Mouse (Mus musculus): ENCODE measurements around the gene Ssbp1. TPM values are rescaled to one million over a fixed set of nuclear protein-coding genes. Genes with fewer than 3 reads are reported as not detected.

Ssbp1 gene
- polyA plus RNA-seq, 1 experiment from 2014 or later = 132 TPM

DNA sequence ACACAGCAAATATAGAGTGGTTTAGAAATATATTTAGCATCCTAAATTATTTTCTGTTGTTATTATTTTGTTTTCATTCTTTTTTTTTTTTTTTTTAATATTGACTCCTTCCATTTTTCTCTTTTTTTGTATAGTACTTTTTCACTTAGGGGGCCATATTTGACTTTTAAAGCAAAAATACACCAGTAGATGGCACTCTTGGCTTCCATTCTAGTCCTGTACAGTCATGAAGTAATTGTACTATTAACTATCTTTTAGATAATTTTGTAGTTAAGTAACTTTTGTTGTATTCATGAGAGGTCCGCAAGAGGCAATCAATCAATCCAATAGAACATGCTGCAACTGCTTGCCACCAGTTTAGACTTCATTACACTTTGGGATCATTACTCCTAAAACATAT lies 8.6 kb downstream of the Ssbp1 start:
- Histone ChIP-seq H3K9me3 (no peaks in the 10 kb centered on the region), H3K9ac (no peak overlapping the region), H3K4me2 (no peak overlapping the region), H3K27me3 (no peaks in the 10 kb centered on the region), H3K27ac (no peak overlapping the region), H3K4me1 (replicated peaks) (no peaks in the 10 kb centered on the region), H3K4me3 (no peak overlapping the region), H3K36me3 (peaks cover 71% of the 10 kb centered on the region)
- WGBS = 92% methylated on average over 1 of the region's 1 CpGs
- no peak for ATAC-seq (ENCODE audit: low FRiP score)

- H3K4me1 ChIP-seq (replicated peaks) = no peaks in the 10 kb centered on the region
- H3K36me3 ChIP-seq = peaks cover 62% of the 10 kb centered on the region
- H3K9ac ChIP-seq = no peak overlapping the region
- H3K27ac ChIP-seq = no peak overlapping the region
- WGBS = 93% methylated on average over 5 of the region's 5 CpGs
- H3K4me3 ChIP-seq = no peak overlapping the region
- no peaks in the 10 kb centered on the region for H3K27me3 ChIP-seq
- no peaks in the 10 kb centered on the region for H3K9me3 ChIP-seq
- no peak for ATAC-seq (ENCODE audit: low FRiP score)
- no peak overlapping the region for H3K4me2 ChIP-seq
Measured at GRCm38 (mm10) chr6:40482318-40482717, 11.2 kb downstream of the Ssbp1 start.

GRCm38 (mm10) chr6:40490933-40491332 lies 19.8 kb downstream of the Ssbp1 start, which contains the start of gene Tas2r137:
Gene Tas2r137, plus strand, starts transcription at chr6:40491233.
- no peak for ATAC-seq (ENCODE audit: low FRiP score)

DNA sequence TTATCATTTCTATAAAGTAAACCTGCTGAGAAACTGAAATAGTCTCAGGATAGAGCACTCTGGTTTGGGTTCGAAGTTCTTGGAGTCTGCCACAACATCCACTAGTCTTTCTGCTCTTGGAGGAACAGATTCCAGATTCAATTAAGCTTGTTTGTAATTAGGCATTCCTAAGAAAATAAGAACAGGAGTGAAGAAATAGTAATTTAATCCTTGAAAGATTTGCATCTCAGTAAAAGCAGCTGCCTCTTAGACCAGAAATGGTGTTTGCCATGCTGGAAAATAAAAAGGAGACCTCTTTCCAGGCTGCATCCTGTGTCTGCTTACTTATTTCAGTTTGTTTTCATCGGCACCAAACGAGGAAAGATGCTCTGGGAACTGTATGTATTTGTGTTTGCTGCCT lies 22.1 kb downstream of the Ssbp1 start, which contains the start of gene Tas2r108:
Gene Tas2r108 (plus strand): TSS at position 301 of the 400 bp plus-strand sequence.
- H3K27ac ChIP-seq = no peak within 1 kb of the TSS

More at GRCm38 (mm10) chr6:40490933-40491332, 19.8 kb downstream of the Ssbp1 start, which contains the start of gene Tas2r137:
- no peak within 1 kb of the TSS for H3K4me2 ChIP-seq
- H3K36me3 ChIP-seq = peaks cover 3% of the 10 kb centered on the region; the same call in 1 of the 2 replicates
- no peaks in the 10 kb centered on the region for H3K27me3 ChIP-seq
- H3K27ac ChIP-seq = no peak within 1 kb of the TSS
- H3K9ac ChIP-seq = no peak within 1 kb of the TSS
- no peaks in the 10 kb centered on the region for H3K9me3 ChIP-seq
- H3K4me1 ChIP-seq (replicated peaks) = no peaks in the 10 kb centered on the region
- H3K4me3 ChIP-seq = no peak within 1 kb of the TSS

DNA sequence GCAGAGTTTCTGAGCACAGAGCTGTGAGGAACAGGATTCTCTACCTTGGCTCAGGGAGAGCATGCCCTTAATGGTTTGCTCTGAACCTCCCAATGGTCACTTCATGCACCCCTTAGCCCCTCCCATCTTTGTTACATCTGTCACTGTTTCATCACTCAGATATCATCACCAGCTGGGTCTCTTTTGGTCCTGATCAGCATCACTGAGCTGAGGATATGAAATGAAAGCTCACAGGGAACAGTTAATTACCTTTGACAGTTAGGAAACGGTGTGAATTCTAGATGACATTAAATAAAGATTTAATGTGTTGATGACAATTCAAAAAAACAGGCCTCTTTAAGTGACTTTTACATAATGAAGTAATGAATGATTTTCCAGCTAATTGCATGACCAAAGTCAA lies 48.3 kb downstream of the Ssbp1 start, which contains the start of gene Prss37:
Gene Prss37 (minus strand): TSS at position 101 of the 400 bp plus-strand sequence.
- no peaks in the 10 kb centered on the region for H3K36me3 ChIP-seq
- H3K4me2 ChIP-seq = no peak within 1 kb of the TSS
- no peak within 1 kb of the TSS for H3K4me3 ChIP-seq
- H3K9ac ChIP-seq = no peak within 1 kb of the TSS
- H3K9me3 ChIP-seq = no peaks in the 10 kb centered on the region
- no peak within 1 kb of the TSS for H3K27ac ChIP-seq
- no peaks in the 10 kb centered on the region for H3K4me1 ChIP-seq (replicated peaks)
- no peak for ATAC-seq (ENCODE audit: low FRiP score)
- 66% methylated on average over 1 of the region's 1 CpGs for WGBS
- H3K27me3 ChIP-seq = no peaks in the 10 kb centered on the region

More for the DNA sequence above, 22.1 kb downstream of the Ssbp1 start, which contains the start of gene Tas2r108:
- Histone ChIP-seq H3K36me3 (no peaks in the 10 kb centered on the region), H3K4me3 (no peak within 1 kb of the TSS), H3K9ac (no peak within 1 kb of the TSS), H3K4me2 (no peak within 1 kb of the TSS), H3K4me1 (replicated peaks) (no peaks in the 10 kb centered on the region), H3K9me3 (no peaks in the 10 kb centered on the region), H3K27me3 (no peaks in the 10 kb centered on the region)
- WGBS = 88% methylated on average over 3 of the region's 3 CpGs
- ATAC-seq (ENCODE audit: low FRiP score) = no peak

Other genes with a start within 250 kb of the Ssbp1 start
- gene Agk, start 146.2 kb upstream of the Ssbp1 start, polyA plus RNA-seq (2015; fragmentation: Nextera tagmentation; extraction: Ambion mirVana) = 40.4 and 41.8 TPM in 2 replicates
- 14.4 and 19.1 TPM in 2 replicates for gene E330009J07Rik, start 35.2 kb upstream of the Ssbp1 start, polyA plus RNA-seq (2015; fragmentation: Nextera tagmentation; extraction: Ambion mirVana)
- gene Wee2, start 32.3 kb upstream of the Ssbp1 start, polyA plus RNA-seq (2015; fragmentation: Nextera tagmentation; extraction: Ambion mirVana) = 0.18 and 0.25 TPM in 2 replicates
- gene Tas2r137, start 19.9 kb downstream of the Ssbp1 start, polyA plus RNA-seq (2015; fragmentation: Nextera tagmentation; extraction: Ambion mirVana) = not detected in 2 replicates
- not detected in 2 replicates for gene Tas2r108, start 22.2 kb downstream of the Ssbp1 start, polyA plus RNA-seq (2015; fragmentation: Nextera tagmentation; extraction: Ambion mirVana)
- not detected in 2 replicates for gene Prss37, start 48.2 kb downstream of the Ssbp1 start, polyA plus RNA-seq (2015; fragmentation: Nextera tagmentation; extraction: Ambion mirVana)
- gene Olfr461, start 83.7 kb downstream of the Ssbp1 start, polyA plus RNA-seq (2015; fragmentation: Nextera tagmentation; extraction: Ambion mirVana) = 0.12 TPM in 2 replicates
- gene Olfr460, start 98.1 kb downstream of the Ssbp1 start, polyA plus RNA-seq (2015; fragmentation: Nextera tagmentation; extraction: Ambion mirVana) = not detected in 2 replicates
- gene Clec5a, start 114.5 kb downstream of the Ssbp1 start, polyA plus RNA-seq (2015; fragmentation: Nextera tagmentation; extraction: Ambion mirVana) = 0.66 and 1.6 TPM in 2 replicates
- gene Tas2r138, start 142.0 kb downstream of the Ssbp1 start, polyA plus RNA-seq (2015; fragmentation: Nextera tagmentation; extraction: Ambion mirVana) = not detected in 2 replicates
- 0.05 TPM in 1 of 2 replicates, not detected in the other for gene Mgam, start 157.5 kb downstream of the Ssbp1 start, polyA plus RNA-seq (2015; fragmentation: Nextera tagmentation; extraction: Ambion mirVana)